ENCODE assay signal across 8 mouse cellular contexts in genomic region chr7:132812619-132813415, GRCm38 (mm10). TPM values are rescaled to one million over a fixed set of nuclear protein-coding genes. Genes with fewer than 3 reads are reported as not detected.
DNase-seq lines count a peak whose midpoint lies in the region; ATAC-seq and TF ChIP-seq lines count a peak whose summit lies in the region.

No protein-coding gene starts in this region.

- no peaks in the 10 kb centered on the region for H3K9me3 ChIP-seq in CH12.LX (replicated peaks; ENCODE audit: low read length)
- no peaks in the 10 kb centered on the region for H3K9me3 ChIP-seq in embryonic facial prominence, embryonic 10.5 days
- no peaks in the 10 kb centered on the region for H3K9me3 ChIP-seq in heart, embryonic 12.5 days (replicated peaks)
- no peaks in the 10 kb centered on the region for H3K9me3 ChIP-seq in kidney, embryonic 15.5 days (replicated peaks)

- peak overlapping the region; percentile 96 for H3K4me2 ChIP-seq in CH12.LX (ENCODE audit: insufficient read depth, low read depth, poor library complexity, severe bottlenecking)
- peak overlapping the region; percentile 78 for H3K4me2 ChIP-seq in heart, embryonic 12.5 days
- peak overlapping the region; percentile 82 for H3K4me2 ChIP-seq in kidney, embryonic 15.5 days

- H3K4me1 ChIP-seq in CH12.LX (ENCODE audit: control insufficient read depth in 1 of 2, insufficient read depth in 2 of 2) = peaks cover 11 to 66% of the 10 kb centered on the region in 2 experiments
- H3K4me1 ChIP-seq in embryonic facial prominence, embryonic 10.5 days = peaks cover 86% of the 10 kb centered on the region
- peaks cover 45% of the 10 kb centered on the region for H3K4me1 ChIP-seq in heart, embryonic 12.5 days (replicated peaks)
- H3K4me1 ChIP-seq in kidney, embryonic 15.5 days = peaks cover 57% of the 10 kb centered on the region

- H3K79me2 ChIP-seq in CH12.LX (replicated peaks; ENCODE audit: control insufficient read depth, extremely low read depth, insufficient read depth, poor library complexity, severe bottlenecking) = peaks cover 47% of the 10 kb centered on the region

- WGBS in embryonic facial prominence, embryonic 10.5 days = under 1% methylated on average over 59 of the region's 59 CpGs
- WGBS in heart, embryonic 12.5 days = under 1% methylated on average over 59 of the region's 59 CpGs
- WGBS in kidney, embryonic 15.5 days = under 1% methylated on average over 59 of the region's 59 CpGs

- TF ChIP-seq POLR2A in CH12.LX (IDR thresholded peaks at IDR 0.05; ENCODE audit: low read depth, low read length) = no peak

- TF ChIP-seq CTCF in CH12.LX (conservative IDR thresholded peaks at IDR 0.05 in 1 of 2, IDR thresholded peaks at IDR 0.05 in 1 of 2; ENCODE audit: low read depth in 2 of 2, low read length in 2 of 2) = no peak; a peak in 1 of 4 replicates

- TF ChIP-seq EP300 in CH12.LX (IDR thresholded peaks at IDR 0.05; ENCODE audit: low read length) = no peak

- peak; percentile 59 for ATAC-seq in heart, embryonic 12.5 days (ENCODE audit: insufficient number of reproducible peaks, low FRiP score)
- ATAC-seq in kidney, embryonic 15.5 days (replicated peaks; ENCODE audit: low FRiP score) = peak; percentile 31

- dilution Hi-C loops in CH12.LX (cut with MboI; ENCODE audit: extremely low pct_ligation_motif_present, extremely low pct_unique_long_range_greater_than_20kb, low sequenced_read_pairs) = no loop called here

- no peak for TF ChIP-seq RAD21 in CH12.LX (IDR thresholded peaks at IDR 0.05; ENCODE audit: low read depth, low read length)

- DNase-seq in CH12.LX (ENCODE audit: extremely low read depth) = no peak
- peak; percentile 62 to 70 for DNase-seq in adrenal gland, adult 18-20 months (ENCODE audit: low spot score in 2 of 2)
- DNase-seq in embryonic facial prominence, embryonic 10.5 days (ENCODE audit: low spot score) = peak; percentile 79
- peak; percentile 61 for DNase-seq in lung, postnatal 14 days
- peak; percentile 60 for DNase-seq in retina, postnatal 1 day
- no peak for DNase-seq in layer of hippocampus, adult 9-11 months

- in situ Hi-C loops in CH12.LX (cut with MboI; ENCODE audit: low pct_ligation_motif_present, low pct_unique_long_range_greater_than_20kb, low sequenced_read_pairs) = no loop called here

- H3K4me3 ChIP-seq in CH12.LX (replicated peaks in 1 of 3; ENCODE audit: low read depth in 2 of 3, low read length in 2 of 3, poor library complexity in 1 of 3) = peak overlapping the region; percentile 65 to 82 (median 81)
- peak overlapping the region; percentile 81 for H3K4me3 ChIP-seq in embryonic facial prominence, embryonic 10.5 days
- H3K4me3 ChIP-seq in heart, embryonic 12.5 days = peak overlapping the region; percentile 73
- H3K4me3 ChIP-seq in kidney, embryonic 15.5 days (replicated peaks) = peak overlapping the region; percentile 64

- no peaks in the 10 kb centered on the region for H3K27me3 ChIP-seq in CH12.LX (replicated peaks)
- H3K27me3 ChIP-seq in embryonic facial prominence, embryonic 10.5 days (replicated peaks; ENCODE audit: low read depth, poor library complexity, severe bottlenecking) = no peaks in the 10 kb centered on the region
- H3K27me3 ChIP-seq in heart, embryonic 12.5 days (replicated peaks) = no peaks in the 10 kb centered on the region
- no peaks in the 10 kb centered on the region for H3K27me3 ChIP-seq in kidney, embryonic 15.5 days

- peak overlapping the region; percentile 71 for H3K27ac ChIP-seq in CH12.LX (ENCODE audit: insufficient read depth, low read depth)
- peak overlapping the region; percentile 97 for H3K27ac ChIP-seq in embryonic facial prominence, embryonic 10.5 days (replicated peaks)
- peak overlapping the region; percentile 91 for H3K27ac ChIP-seq in heart, embryonic 12.5 days (ENCODE audit: poor library complexity, severe bottlenecking)
- peak overlapping the region; percentile 91 for H3K27ac ChIP-seq in kidney, embryonic 15.5 days

- H3K9ac ChIP-seq in CH12.LX (ENCODE audit: insufficient read depth, low read depth) = peak overlapping the region; percentile 82
- peak overlapping the region; percentile 86 for H3K9ac ChIP-seq in heart, embryonic 12.5 days
- H3K9ac ChIP-seq in kidney, embryonic 15.5 days = peak overlapping the region; percentile 60

- H3K36me3 ChIP-seq in CH12.LX (replicated peaks in 1 of 2; ENCODE audit: control insufficient read depth in 1 of 2, insufficient read depth in 1 of 2, low read length in 1 of 2) = peaks cover 0 to 2% of the 10 kb centered on the region in 2 experiments
- no peaks in the 10 kb centered on the region for H3K36me3 ChIP-seq in embryonic facial prominence, embryonic 10.5 days (replicated peaks)
- H3K36me3 ChIP-seq in heart, embryonic 12.5 days = no peaks in the 10 kb centered on the region
- H3K36me3 ChIP-seq in kidney, embryonic 15.5 days = no peaks in the 10 kb centered on the region

TF ChIP-seq in CH12.LX, 34 proteins besides CTCF, POLR2A, EP300 and RAD21 (continues in another document):
- TF ChIP-seq JUN (IDR thresholded peaks at IDR 0.05; ENCODE audit: insufficient read depth, low read depth, low read length) = no peak
- TF ChIP-seq MXI1 (IDR thresholded peaks at IDR 0.05; ENCODE audit: low read depth, low read length) = peak; percentile 70
- TF ChIP-seq CHD1 (IDR thresholded peaks at IDR 0.05; ENCODE audit: low read depth, low read length) = no peak
- no peak for TF ChIP-seq E2F4 (IDR thresholded peaks at IDR 0.05; ENCODE audit: insufficient replicate concordance, low read depth, low read length)
- peak; percentile 51; the same call in 1 of the 2 replicates for TF ChIP-seq SIN3A (IDR thresholded peaks at IDR 0.05; ENCODE audit: low read length)
- peak; percentile 44; the same call in 1 of the 2 replicates for TF ChIP-seq ELF1 (IDR thresholded peaks at IDR 0.05; ENCODE audit: low read depth, low read length)
- no peak for TF ChIP-seq ZMIZ1 (IDR thresholded peaks at IDR 0.05; ENCODE audit: low read depth, low read length)
- TF ChIP-seq MYC (IDR thresholded peaks at IDR 0.05; ENCODE audit: low read depth, low read length) = 0 out of 2 replicates have a peak, but pooled peaks have one; percentile 17
- peak; percentile 43; the same call in 1 of the 2 replicates for TF ChIP-seq TCF12 (IDR thresholded peaks at IDR 0.05; ENCODE audit: low read depth, low read length)
- TF ChIP-seq ETS1 (conservative IDR thresholded peaks at IDR 0.05; ENCODE audit: low read depth, low read length) = no peak
- TF ChIP-seq KAT2A (IDR thresholded peaks at IDR 0.05; ENCODE audit: insufficient replicate concordance, low read length) = no peak
- no peak; the same call in 1 of the 2 replicates for TF ChIP-seq NRF1 (IDR thresholded peaks at IDR 0.05; ENCODE audit: low read depth, low read length)
- TF ChIP-seq USF2 (conservative IDR thresholded peaks at IDR 0.05; ENCODE audit: low read depth, low read length) = no peak
- TF ChIP-seq TBP (conservative IDR thresholded peaks at IDR 0.05; ENCODE audit: low read depth, low read length) = no peak
- TF ChIP-seq ZNF384 (IDR thresholded peaks at IDR 0.05; ENCODE audit: low read depth, low read length) = peak; percentile 59
- TF ChIP-seq IRF4 (IDR thresholded peaks at IDR 0.05; ENCODE audit: low read depth, low read length) = no peak; the same call in 1 of the 2 replicates
- TF ChIP-seq BHLHE40 (IDR thresholded peaks at IDR 0.05; ENCODE audit: low read depth, low read length) = peak; percentile 44; the same call in 1 of the 2 replicates
- TF ChIP-seq USF1 (IDR thresholded peaks at IDR 0.05; ENCODE audit: low read depth, low read length) = no peak
- TF ChIP-seq MAZ (IDR thresholded peaks at IDR 0.05; ENCODE audit: low read depth, low read length) = no peak
- TF ChIP-seq SMC3 (IDR thresholded peaks at IDR 0.05; ENCODE audit: low read depth, low read length) = no peak
- no peak for TF ChIP-seq HCFC1 (IDR thresholded peaks at IDR 0.05; ENCODE audit: low read depth, low read length)
- peak; percentile 80 for TF ChIP-seq MAX (IDR thresholded peaks at IDR 0.05; ENCODE audit: low read length)
- TF ChIP-seq ZKSCAN1 (IDR thresholded peaks at IDR 0.05; ENCODE audit: borderline replicate concordance, low read depth, low read length) = no peak
- TF ChIP-seq MEF2A (IDR thresholded peaks at IDR 0.05; ENCODE audit: borderline replicate concordance, low read depth, low read length) = 0 out of 2 replicates have a peak, but pooled peaks have one; percentile 19
- no peak for TF ChIP-seq CHD2 (IDR thresholded peaks at IDR 0.05; ENCODE audit: low read length)
- 0 out of 2 replicates have a peak, but pooled peaks have one; percentile 48 for TF ChIP-seq RCOR1 (conservative IDR thresholded peaks at IDR 0.05; ENCODE audit: low read depth, low read length)

RNA-seq across cellular contexts. Expression of gene Fam53b, which starts 0.9 kb away (rescaled TPM):
- 21.8 and 22.1 TPM in 2 replicates for total RNA-seq in CH12.LX (2012; rRNA removed)
- total RNA-seq in CH12.LX (2014; rRNA removed) = 14.4 and 15.6 TPM in 2 replicates
- 25.0 and 30.9 TPM in 2 replicates for polyA plus RNA-seq in CH12.LX (2012; ENCODE audit: insufficient read length, low read depth)
- total RNA-seq in adrenal gland, adult 18-20 months (2021) = 10 to 100 TPM; 41.2 to 71.7 TPM
- 29.4 and 29.9 TPM in 2 replicates for polyA plus RNA-seq in embryonic facial prominence, embryonic 10.5 days (2016; fragmentation: Nextera tagmentation; extraction: Ambion mirVana)
- 15.3 and 17.0 TPM in 2 replicates for polyA plus RNA-seq in heart, embryonic 12.5 days (2016; fragmentation: Nextera tagmentation; extraction: Ambion mirVana)
- polyA plus RNA-seq in kidney, embryonic 15.5 days (2015; fragmentation: Nextera tagmentation; extraction: Ambion mirVana) = 22.0 and 22.5 TPM in 2 replicates

RNA-seq across cellular contexts. Expression of gene Eef1akmt2, which starts 39.7 kb away (rescaled TPM):
- total RNA-seq in CH12.LX (2012; rRNA removed) = 31.4 and 34.3 TPM in 2 replicates
- 87.2 and 94.8 TPM in 2 replicates for total RNA-seq in CH12.LX (2014; rRNA removed)
- 35.9 and 39.8 TPM in 2 replicates for polyA plus RNA-seq in CH12.LX (2012; ENCODE audit: insufficient read length, low read depth)
- 10 to 100 TPM; 25.0 to 27.7 TPM for total RNA-seq in adrenal gland, adult 18-20 months (2021)
- 71.0 and 72.1 TPM in 2 replicates for polyA plus RNA-seq in embryonic facial prominence, embryonic 10.5 days (2016; fragmentation: Nextera tagmentation; extraction: Ambion mirVana)
- 37.9 and 45.9 TPM in 2 replicates for polyA plus RNA-seq in heart, embryonic 12.5 days (2016; fragmentation: Nextera tagmentation; extraction: Ambion mirVana)
- polyA plus RNA-seq in kidney, embryonic 15.5 days (2015; fragmentation: Nextera tagmentation; extraction: Ambion mirVana) = 67.9 and 70.8 TPM in 2 replicates

RNA-seq across cellular contexts. Expression of gene Abraxas2, which starts 46.2 kb away (rescaled TPM):
- total RNA-seq in CH12.LX (2012; rRNA removed) (20.5 and 21.3 TPM in 2 replicates), CH12.LX (2014; rRNA removed) (26.7 and 28.4 TPM in 2 replicates)
- polyA plus RNA-seq in CH12.LX (2012; ENCODE audit: insufficient read length, low read depth) = 20.1 and 20.3 TPM in 2 replicates
- 10 to 100 TPM; 32.9 to 36.9 TPM for total RNA-seq in adrenal gland, adult 18-20 months (2021)
- 32.1 and 34.3 TPM in 2 replicates for polyA plus RNA-seq in embryonic facial prominence, embryonic 10.5 days (2016; fragmentation: Nextera tagmentation; extraction: Ambion mirVana)
- 26.6 and 27.8 TPM in 2 replicates for polyA plus RNA-seq in heart, embryonic 12.5 days (2016; fragmentation: Nextera tagmentation; extraction: Ambion mirVana)
- 39.0 and 41.4 TPM in 2 replicates for polyA plus RNA-seq in kidney, embryonic 15.5 days (2015; fragmentation: Nextera tagmentation; extraction: Ambion mirVana)

Comparison
In these comparisons a context has a peak if more than half of its experiments do, and no peak if none do; other contexts are left out.
1. DNase-seq: peak in adrenal gland, adult 18-20 months (2 of 2), embryonic facial prominence, embryonic 10.5 days (single experiment), lung, postnatal 14 days (single experiment) and retina, postnatal 1 day (single experiment); none in CH12.LX (single experiment) and layer of hippocampus, adult 9-11 months (single experiment).
2. Peak in every context shown above with its lines, with median percentiles within 50 percentile points of each other: H3K27ac ChIP-seq, H3K4me2 ChIP-seq, H3K4me3 ChIP-seq and H3K9ac ChIP-seq.